Mouse (Mus musculus) bone marrow macrophage, adult 2 months (primary cell): ENCODE data around the gene Klf6. TPM values are rescaled to one million over a fixed set of nuclear protein-coding genes. Genes with fewer than 3 reads are reported as not detected.

Source experiments
- H3K27ac ChIP-seq: 2 replicates; pipeline ENCODE4 v1.5.1; 2012; ENCODE audit warnings: low read depth, low read length; ENCODE audit not compliant: insufficient read depth
- H3K4me1 ChIP-seq: 2 replicates; pipeline ENCODE4 v1.6.1; 2012; ENCODE audit warnings: low read length; ENCODE audit not compliant: control insufficient read depth, insufficient read depth
- H3K4me3 ChIP-seq: 2 replicates; pipeline ENCODE4 v1.5.1; 2012; ENCODE audit warnings: mild to moderate bottlenecking, low read length, moderate library complexity; ENCODE audit not compliant: insufficient read depth
- CTCF ChIP-seq: IDR thresholded peaks from 2 replicates; pipeline ENCODE4 v1.5.1; 2012; ENCODE audit warnings: low read depth, mild to moderate bottlenecking, low read length, moderate library complexity
- POLR2A ChIP-seq: IDR thresholded peaks from 2 replicates; pipeline ENCODE4 v1.6.1; 2012; ENCODE audit warnings: mild to moderate bottlenecking, low read depth, low read length, borderline replicate concordance
- polyA plus RNA-seq: library from polyadenylated mRNA; stranded (reverse); fragments of >200 nt; gene quantifications from 2 replicates; pipeline ENCODE4 v1.2.4, GENCODE M21; 2012; ENCODE audit not compliant: missing spikeins, insufficient read depth, insufficient read length

Klf6 gene
- polyA plus RNA-seq, 1 experiment = 174 TPM

GRCm38 (mm10) chr13:5892684-5893447 lies 31.6 kb downstream of the Klf6 start:
- no peak for TF ChIP-seq POLR2A
- no peak for TF ChIP-seq CTCF
- no peak overlapping the region for H3K4me3 ChIP-seq
- H3K27ac ChIP-seq = no peak overlapping the region
- H3K4me1 ChIP-seq = peaks cover 27% of the 10 kb centered on the region

GRCm38 (mm10) chr13:5894910-5895309 lies 33.6 kb downstream of the Klf6 start:
- TF ChIP-seq CTCF (no peak), POLR2A (no peak)
- Histone ChIP-seq H3K27ac (no peak overlapping the region), H3K4me1 (peaks cover 17% of the 10 kb centered on the region), H3K4me3 (no peak overlapping the region)

- Histone ChIP-seq H3K4me3 (no peak overlapping the region), H3K4me1 (peaks cover 13% of the 10 kb centered on the region), H3K27ac (no peak overlapping the region)
- TF ChIP-seq CTCF (no peak), POLR2A (no peak)
Measured at GRCm38 (mm10) chr13:5895851-5896250, 34.6 kb downstream of the Klf6 start.

GRCm38 (mm10) chr13:5897176-5897959 lies 36.1 kb downstream of the Klf6 start:
- TF ChIP-seq CTCF (no peak), POLR2A (no peak)
- peaks cover 13% of the 10 kb centered on the region for H3K4me1 ChIP-seq
- no peak overlapping the region for H3K4me3 ChIP-seq
- no peak overlapping the region for H3K27ac ChIP-seq

- Histone ChIP-seq H3K4me3 (no peak overlapping the region), H3K27ac (no peak overlapping the region), H3K4me1 (peaks cover 4% of the 10 kb centered on the region)
- no peak for TF ChIP-seq CTCF
- TF ChIP-seq POLR2A = no peak
Measured at GRCm38 (mm10) chr13:5899021-5899420, 37.7 kb downstream of the Klf6 start.

- no peak overlapping the region for H3K4me3 ChIP-seq
- no peak overlapping the region for H3K27ac ChIP-seq
- TF ChIP-seq POLR2A (no peak), CTCF (no peak)
- peaks cover 2% of the 10 kb centered on the region; the same call in 1 of the 2 replicates for H3K4me1 ChIP-seq
Measured at GRCm38 (mm10) chr13:5899641-5900040, 38.4 kb downstream of the Klf6 start.

GRCm38 (mm10) chr13:5913201-5913600 lies 51.9 kb downstream of the Klf6 start:
- TF ChIP-seq CTCF = no peak
- no peaks in the 10 kb centered on the region for H3K4me1 ChIP-seq
- no peak overlapping the region for H3K4me3 ChIP-seq
- no peak overlapping the region for H3K27ac ChIP-seq

- TF ChIP-seq CTCF = no peak
- TF ChIP-seq POLR2A = no peak
- Histone ChIP-seq H3K4me1 (no peaks in the 10 kb centered on the region), H3K4me3 (no peak overlapping the region), H3K27ac (no peak overlapping the region)
Measured at GRCm38 (mm10) chr13:5917360-5917759, 56.1 kb downstream of the Klf6 start.

- no peaks in the 10 kb centered on the region for H3K4me1 ChIP-seq
- H3K27ac ChIP-seq = no peak overlapping the region
- no peak overlapping the region for H3K4me3 ChIP-seq
- TF ChIP-seq CTCF = no peak
- TF ChIP-seq POLR2A = no peak
Measured at GRCm38 (mm10) chr13:5919966-5920365, 58.7 kb downstream of the Klf6 start.
